Mouse (Mus musculus): ENCODE results near the gene Lrp5. TPM values are rescaled to one million over a fixed set of nuclear protein-coding genes. Genes with fewer than 3 reads are reported as not detected.

Gene Lrp5
- polyA plus RNA-seq (2015; fragmentation: Nextera tagmentation; extraction: Ambion mirVana), result 1.4 TPM in 2 replicates

DNA sequence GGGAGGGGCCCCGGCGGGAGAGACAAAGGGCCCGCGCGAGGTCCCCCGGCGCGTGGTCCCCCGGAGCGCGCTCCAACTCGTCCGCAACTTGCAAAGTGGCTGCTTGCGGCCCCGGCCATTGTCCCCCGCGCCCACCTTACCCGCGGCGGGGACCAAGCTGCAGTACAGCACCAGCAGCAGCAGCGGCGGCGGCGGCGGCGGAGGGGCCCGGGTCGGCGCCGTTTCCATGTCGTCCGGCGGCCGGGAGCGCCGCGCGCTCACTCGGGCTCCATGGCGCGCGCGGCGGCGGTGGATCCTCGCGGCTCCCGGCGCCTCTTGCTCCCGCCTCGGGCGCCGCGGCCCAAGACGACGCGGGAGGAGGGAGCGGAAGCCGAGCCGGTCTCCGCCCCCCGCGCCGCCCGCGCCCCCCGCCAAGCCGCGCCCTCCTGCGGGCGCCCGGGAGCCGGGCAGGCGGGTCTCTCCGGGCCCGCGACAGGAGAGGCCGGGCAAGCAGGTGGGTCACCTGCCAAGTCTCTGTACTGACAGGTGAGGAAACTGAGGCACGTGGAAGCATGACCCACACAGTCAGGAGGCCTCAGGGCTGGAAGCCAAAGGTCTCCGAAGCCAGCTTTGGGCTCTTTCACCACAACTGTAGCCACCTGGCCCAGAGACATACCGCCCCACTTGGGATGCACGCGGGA is at the start of gene Lrp5:
Lrp5 (minus strand) TSS at position 350 of the 680 bp plus-strand sequence.
- WGBS, result under 1% methylated on average over 65 of the region's 83 CpGs
- peak within 1 kb of the TSS; percentile 18; the same call in 1 of the 2 replicates for H3K27ac ChIP-seq (replicated peaks)

GRCm38 (mm10) chr19:3736001-3736400 is 49.6 kb upstream of the Lrp5 start:
- no peak overlapping the region for H3K4me2 ChIP-seq
- 89% methylated on average over 3 of the region's 3 CpGs for WGBS
- no peak for ATAC-seq (ENCODE audit: low FRiP score, low read depth)

More for the DNA sequence above, at the start of gene Lrp5:
- Histone ChIP-seq H3K9me3 (no peaks in the 10 kb centered on the region), H3K4me2 (peak within 1 kb of the TSS; percentile 95), H3K27me3 (peaks cover 15% of the 10 kb centered on the region; the same call in 1 of the 2 replicates), H3K36me3 (no peaks in the 10 kb centered on the region), H3K9ac (peak within 1 kb of the TSS; percentile 67), H3K4me3 (peak within 1 kb of the TSS; percentile 88), H3K4me1 (replicated peaks) (peaks cover 29% of the 10 kb centered on the region)
- peak; percentile 48 for ATAC-seq (ENCODE audit: low FRiP score, low read depth)

GRCm38 (mm10) chr19:3730781-3731646 is 44.6 kb upstream of the Lrp5 start:
- Histone ChIP-seq H3K9me3 (no peaks in the 10 kb centered on the region), H3K4me3 (no peak overlapping the region), H3K4me2 (no peak overlapping the region), H3K36me3 (no peaks in the 10 kb centered on the region), H3K4me1 (replicated peaks) (no peaks in the 10 kb centered on the region), H3K9ac (no peak overlapping the region), H3K27ac (replicated peaks) (no peak overlapping the region), H3K27me3 (no peaks in the 10 kb centered on the region)
- ATAC-seq (ENCODE audit: low FRiP score, low read depth), result no peak
- 90% methylated on average over 7 of the region's 7 CpGs for WGBS

More at GRCm38 (mm10) chr19:3736001-3736400, 49.6 kb upstream of the Lrp5 start:
- no peak overlapping the region for H3K27ac ChIP-seq (replicated peaks)
- no peaks in the 10 kb centered on the region for H3K4me1 ChIP-seq (replicated peaks)
- no peak overlapping the region for H3K9ac ChIP-seq
- no peak overlapping the region for H3K4me3 ChIP-seq
- no peaks in the 10 kb centered on the region for H3K27me3 ChIP-seq
- H3K9me3 ChIP-seq, result no peaks in the 10 kb centered on the region
- no peaks in the 10 kb centered on the region for H3K36me3 ChIP-seq

GRCm38 (mm10) chr19:3728901-3729300 is 42.5 kb upstream of the Lrp5 start:
- no peaks in the 10 kb centered on the region for H3K36me3 ChIP-seq
- WGBS, result 71% methylated on average over 2 of the region's 2 CpGs

DNA sequence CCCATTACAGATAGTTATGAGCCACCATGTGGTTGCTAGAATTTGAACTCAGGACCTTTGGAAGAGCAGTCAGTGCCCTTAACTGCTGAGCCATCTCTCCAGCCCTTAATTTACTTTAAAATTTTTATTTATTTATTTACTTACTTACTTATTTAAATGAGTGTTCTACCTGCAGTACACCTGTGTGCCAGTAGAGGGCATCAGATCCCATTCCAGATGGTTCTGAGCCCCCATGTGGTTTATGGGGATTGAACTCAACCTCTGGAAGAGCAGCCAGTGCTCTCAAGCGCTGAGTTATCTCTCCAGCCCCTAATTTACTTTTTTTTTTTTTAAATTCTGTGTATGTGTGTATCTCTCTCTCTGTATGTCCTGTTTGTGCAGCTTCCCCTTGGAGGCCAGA is 38.4 kb upstream of the Lrp5 start:
- Histone ChIP-seq H3K9me3 (no peaks in the 10 kb centered on the region), H3K4me2 (no peak overlapping the region), H3K4me1 (replicated peaks) (no peaks in the 10 kb centered on the region), H3K36me3 (no peaks in the 10 kb centered on the region), H3K9ac (no peak overlapping the region), H3K4me3 (no peak overlapping the region), H3K27ac (replicated peaks) (no peak overlapping the region), H3K27me3 (no peaks in the 10 kb centered on the region)
- no peak for ATAC-seq (ENCODE audit: low FRiP score, low read depth)
- 33% methylated on average over 1 of the region's 1 CpGs for WGBS

More at GRCm38 (mm10) chr19:3728901-3729300, 42.5 kb upstream of the Lrp5 start:
- ATAC-seq (ENCODE audit: low FRiP score, low read depth), result no peak
- no peaks in the 10 kb centered on the region for H3K27me3 ChIP-seq
- no peak overlapping the region for H3K27ac ChIP-seq (replicated peaks)
- H3K9me3 ChIP-seq, result no peaks in the 10 kb centered on the region
- no peaks in the 10 kb centered on the region for H3K4me1 ChIP-seq (replicated peaks)
- H3K4me3 ChIP-seq, result no peak overlapping the region
- no peak overlapping the region for H3K4me2 ChIP-seq
- no peak overlapping the region for H3K9ac ChIP-seq

DNA sequence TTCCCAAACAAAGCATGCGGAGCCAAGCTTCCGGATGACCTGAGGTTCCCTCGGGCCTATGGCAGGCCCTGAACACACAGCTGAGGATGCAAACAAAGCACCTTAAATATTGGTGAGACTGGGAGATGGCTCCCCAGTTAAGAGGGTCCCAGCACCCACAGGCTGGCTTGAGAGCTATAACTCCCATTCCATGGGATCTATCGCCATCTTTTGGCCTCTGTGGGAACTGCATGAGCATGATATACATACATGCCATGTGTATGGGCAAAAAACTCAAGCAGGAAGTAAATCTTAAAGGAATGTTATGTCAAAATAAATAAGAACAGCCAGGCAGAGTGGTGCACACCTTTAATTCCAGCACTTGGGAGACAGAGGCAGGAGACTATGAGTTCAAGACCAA is 37.5 kb upstream of the Lrp5 start:
- Histone ChIP-seq H3K4me3 (no peak overlapping the region), H3K4me1 (replicated peaks) (peaks cover 8% of the 10 kb centered on the region), H3K27me3 (no peaks in the 10 kb centered on the region), H3K9me3 (no peaks in the 10 kb centered on the region), H3K27ac (replicated peaks) (no peak overlapping the region), H3K4me2 (no peak overlapping the region), H3K36me3 (no peaks in the 10 kb centered on the region), H3K9ac (no peak overlapping the region)
- 76% methylated on average over 4 of the region's 4 CpGs for WGBS
- no peak for ATAC-seq (ENCODE audit: low FRiP score, low read depth)

GRCm38 (mm10) chr19:3723170-3723569 is 36.8 kb upstream of the Lrp5 start:
- Histone ChIP-seq H3K4me3 (no peak overlapping the region), H3K27ac (replicated peaks) (no peak overlapping the region), H3K4me2 (no peak overlapping the region), H3K9me3 (no peaks in the 10 kb centered on the region), H3K9ac (no peak overlapping the region), H3K36me3 (no peaks in the 10 kb centered on the region), H3K4me1 (replicated peaks) (peaks cover 8% of the 10 kb centered on the region), H3K27me3 (no peaks in the 10 kb centered on the region)
- no peak for ATAC-seq (ENCODE audit: low FRiP score, low read depth)
- 98% methylated on average over 9 of the region's 9 CpGs for WGBS

- H3K27me3 ChIP-seq, result no peaks in the 10 kb centered on the region
- peak; percentile 68 for ATAC-seq (ENCODE audit: low FRiP score, low read depth)
- H3K4me2 ChIP-seq, result peak overlapping the region; percentile 69
- 3% methylated on average over 27 of the region's 27 CpGs for WGBS
- H3K27ac ChIP-seq (replicated peaks), result no peak overlapping the region
- no peaks in the 10 kb centered on the region for H3K9me3 ChIP-seq
- 0 out of 2 replicates have a peak overlapping the region, but pooled peaks have one; percentile 23 for H3K9ac ChIP-seq
- H3K36me3 ChIP-seq, result peaks cover 23% of the 10 kb centered on the region
- H3K4me1 ChIP-seq (replicated peaks), result peaks cover 8% of the 10 kb centered on the region
- peak overlapping the region; percentile 36 for H3K4me3 ChIP-seq
Measured at GRCm38 (mm10) chr19:3719362-3719891, 33.1 kb upstream of the Lrp5 start.

- no peaks in the 10 kb centered on the region for H3K9me3 ChIP-seq
- H3K4me2 ChIP-seq, result peak overlapping the region; percentile 69
- 0 out of 2 replicates have a peak overlapping the region, but pooled peaks have one; percentile 2 for H3K9ac ChIP-seq
- 42% methylated on average over 19 of the region's 19 CpGs for WGBS
- ATAC-seq (ENCODE audit: low FRiP score, low read depth), result peak; percentile 70
- H3K36me3 ChIP-seq, result peaks cover 23% of the 10 kb centered on the region
- peaks cover 8% of the 10 kb centered on the region for H3K4me1 ChIP-seq (replicated peaks)
- no peaks in the 10 kb centered on the region for H3K27me3 ChIP-seq
- H3K27ac ChIP-seq (replicated peaks), result no peak overlapping the region
- peak overlapping the region; percentile 36 for H3K4me3 ChIP-seq
Measured at GRCm38 (mm10) chr19:3718481-3719361, 32.4 kb upstream of the Lrp5 start.

DNA sequence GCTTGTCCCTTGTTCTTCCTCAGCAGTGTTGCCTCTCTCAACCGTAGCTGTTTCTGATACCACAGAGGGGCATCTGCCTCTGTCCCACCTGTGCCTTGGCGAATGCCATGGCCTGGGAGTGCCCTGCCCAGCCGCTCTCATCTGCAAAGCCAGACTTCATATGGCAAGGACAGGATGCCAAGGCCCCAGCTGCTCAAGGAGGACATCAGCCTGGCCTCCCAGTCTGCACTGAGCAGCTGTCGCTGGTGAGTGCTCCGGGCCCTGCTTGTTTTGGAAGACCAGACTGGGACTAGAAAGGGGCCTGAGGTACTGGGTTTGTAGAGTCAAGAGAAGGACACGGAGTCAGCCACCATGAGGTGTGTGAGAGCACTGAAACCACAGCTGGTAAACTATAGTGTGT is 28.0 kb upstream of the Lrp5 start:
- no peaks in the 10 kb centered on the region for H3K27me3 ChIP-seq
- H3K4me2 ChIP-seq, result no peak overlapping the region
- H3K36me3 ChIP-seq, result peaks cover 23% of the 10 kb centered on the region
- no peak for ATAC-seq (ENCODE audit: low FRiP score, low read depth)
- 87% methylated on average over 6 of the region's 6 CpGs for WGBS
- H3K9ac ChIP-seq, result no peak overlapping the region
- H3K27ac ChIP-seq (replicated peaks), result no peak overlapping the region
- H3K4me3 ChIP-seq, result no peak overlapping the region
- no peaks in the 10 kb centered on the region for H3K9me3 ChIP-seq
- peaks cover 16% of the 10 kb centered on the region for H3K4me1 ChIP-seq (replicated peaks)

GRCm38 (mm10) chr19:3710436-3710835 is 24.1 kb upstream of the Lrp5 start:
- 85% methylated on average over 2 of the region's 2 CpGs for WGBS
- no peaks in the 10 kb centered on the region for H3K9me3 ChIP-seq
- H3K4me3 ChIP-seq, result no peak overlapping the region
- peaks cover 4% of the 10 kb centered on the region; the same call in 1 of the 2 replicates for H3K36me3 ChIP-seq
- ATAC-seq (ENCODE audit: low FRiP score, low read depth), result no peak
- H3K9ac ChIP-seq, result no peak overlapping the region
- H3K4me1 ChIP-seq (replicated peaks), result peaks cover 29% of the 10 kb centered on the region
- no peak overlapping the region for H3K4me2 ChIP-seq
- no peak overlapping the region for H3K27ac ChIP-seq (replicated peaks)
- H3K27me3 ChIP-seq, result no peaks in the 10 kb centered on the region
